Mouse (Mus musculus): Measurements from ENCODE around the gene Pgd.
"Not testable (repeated sequence)": the region's sequence is repeated elsewhere in the genome, so short reads cannot be mapped to it uniquely, and the experiment has no call there.

Pgd gene

DNA sequence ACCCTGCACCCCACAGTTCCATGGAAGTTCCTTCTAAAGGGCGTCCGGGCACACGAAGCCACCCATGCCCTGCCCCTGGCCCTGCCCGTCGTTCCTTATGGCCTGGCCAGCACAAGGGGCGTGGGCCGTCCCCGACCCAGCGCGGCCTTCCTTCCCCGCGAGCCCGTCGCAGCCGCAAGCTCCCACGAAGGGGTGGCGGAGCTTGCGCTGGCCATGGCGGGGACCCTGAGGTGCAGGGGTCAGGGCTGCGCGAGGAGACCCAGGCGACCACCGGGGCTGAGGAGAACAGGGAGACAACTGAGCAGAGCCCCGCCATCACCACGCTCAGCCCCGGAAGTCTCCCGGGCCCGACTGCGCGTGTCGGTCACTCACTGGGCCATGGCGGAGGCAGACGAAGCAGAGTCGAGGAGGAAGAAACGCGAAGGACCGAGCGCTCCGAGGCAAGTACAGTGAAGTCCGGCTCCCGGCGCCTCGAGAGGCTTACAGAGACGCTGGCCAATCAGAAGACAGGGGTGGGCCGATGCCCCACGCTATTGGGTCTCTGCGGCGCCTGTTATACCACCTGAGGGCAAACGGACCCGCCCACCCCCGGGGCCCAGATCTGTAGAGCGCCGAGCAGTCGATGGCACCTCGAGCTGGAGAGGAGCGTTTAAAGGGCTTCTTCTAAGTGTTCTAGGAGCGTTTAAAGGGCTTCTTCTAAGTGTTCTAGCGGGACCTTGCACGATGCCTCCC is at the start of gene Pgd:
Pgd (minus strand) TSS at position 557 of the 732 bp plus-strand sequence.
- peak; percentile 97 for DNase-seq (ENCODE audit: low spot score)

DNA sequence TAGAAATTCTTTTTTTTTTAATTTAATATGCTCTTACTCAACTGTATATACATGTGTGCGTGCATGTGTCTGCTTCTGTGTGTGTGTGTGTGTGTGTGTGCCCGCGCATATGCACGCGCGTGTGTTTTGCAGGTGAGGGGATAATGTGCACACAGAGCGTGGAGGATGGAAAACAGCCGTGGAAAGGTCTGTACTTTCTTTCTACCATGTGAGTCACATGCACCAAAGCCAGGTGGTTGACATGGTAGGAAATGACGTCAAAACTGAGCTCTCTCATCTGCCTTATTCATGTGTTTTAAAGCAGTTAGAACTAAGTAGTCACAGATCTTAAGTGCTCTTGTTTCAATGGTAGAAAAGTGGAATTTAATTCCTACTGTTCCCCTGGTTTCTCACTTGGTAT is 49.4 kb upstream of the Pgd start:
- DNase-seq (ENCODE audit: low spot score), result no peak

DNA sequence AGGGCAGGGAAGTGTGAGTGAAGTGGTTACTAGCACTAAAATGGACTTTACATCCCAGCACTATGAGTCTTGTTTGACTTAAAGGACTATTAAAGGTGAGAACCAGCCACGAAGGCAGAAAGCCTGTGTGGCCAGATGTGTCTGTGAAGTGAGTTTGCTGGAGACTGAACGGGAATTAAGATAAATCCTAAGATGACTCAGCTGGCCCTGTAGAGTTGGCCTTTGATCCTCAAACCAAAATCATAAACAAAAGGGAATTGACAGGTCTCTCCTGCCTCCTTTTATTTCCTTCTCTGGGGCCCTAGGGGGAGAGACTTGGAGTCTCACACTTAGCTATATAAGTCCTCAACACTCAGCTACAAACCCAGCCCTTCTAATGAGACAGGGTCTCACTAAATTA is 48.8 kb upstream of the Pgd start:
- no peak for DNase-seq (ENCODE audit: low spot score)

DNA sequence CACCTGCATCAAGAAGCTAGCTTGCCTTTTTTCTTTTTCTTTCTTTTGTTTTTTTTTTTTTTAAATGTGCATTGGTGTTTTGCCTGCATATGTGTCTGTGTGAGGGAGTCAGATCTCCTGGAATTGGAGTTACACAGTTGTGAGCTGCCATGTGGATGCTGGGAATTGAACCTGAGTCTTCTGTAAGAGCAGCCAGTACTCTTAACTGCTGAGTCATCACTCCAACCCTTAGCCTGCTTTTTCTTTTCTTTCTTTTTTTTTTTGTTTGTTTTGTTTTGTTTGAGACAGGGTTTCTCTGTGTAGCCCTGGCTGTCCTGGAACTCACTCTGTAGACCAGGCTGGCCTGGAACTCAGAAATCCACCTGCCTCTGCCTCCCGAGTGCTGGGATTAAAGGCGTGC is 47.9 kb upstream of the Pgd start:
- not testable (repeated sequence) for DNase-seq (ENCODE audit: low spot score)

DNA sequence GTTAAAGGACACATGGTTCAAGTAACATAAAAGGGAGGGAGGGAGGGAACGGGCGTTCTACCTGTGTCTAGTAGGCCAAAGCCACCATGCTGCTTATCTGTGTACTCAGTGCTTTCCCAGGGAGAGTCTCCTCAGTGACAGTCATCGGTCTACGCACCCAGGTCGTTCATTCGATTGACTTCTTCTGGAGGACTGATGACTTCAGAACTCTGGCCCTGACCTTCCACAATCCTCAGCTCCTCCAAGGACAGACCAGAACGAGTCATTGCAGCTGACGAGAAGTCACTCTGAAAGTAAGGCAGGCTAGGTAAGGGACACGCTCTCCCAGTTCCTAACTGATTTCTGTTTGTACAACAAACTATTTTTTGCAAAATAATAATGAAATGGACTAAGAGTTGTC is 46.9 kb upstream of the Pgd start:
- no peak for DNase-seq (ENCODE audit: low spot score)

DNA sequence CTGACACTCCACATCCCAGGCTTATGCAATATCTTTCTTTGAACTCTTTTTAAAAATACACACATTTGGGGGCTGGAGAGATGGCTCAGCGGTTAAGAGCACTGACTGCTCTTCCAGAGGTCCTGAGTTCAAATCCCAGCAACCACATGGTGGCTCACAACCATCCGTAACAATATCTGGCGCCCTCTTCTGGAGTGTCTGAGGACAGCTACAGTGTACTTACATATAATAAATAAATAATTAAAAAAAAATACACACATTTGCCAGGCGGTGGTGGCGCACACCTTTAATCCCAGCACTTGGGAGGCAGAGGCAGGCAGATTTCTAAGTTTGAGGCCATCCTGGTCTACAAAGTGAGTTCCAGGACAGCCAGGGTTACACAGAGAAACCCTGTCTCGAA is 44.9 kb upstream of the Pgd start:
- peak; percentile 12 for DNase-seq (ENCODE audit: low spot score)

DNA sequence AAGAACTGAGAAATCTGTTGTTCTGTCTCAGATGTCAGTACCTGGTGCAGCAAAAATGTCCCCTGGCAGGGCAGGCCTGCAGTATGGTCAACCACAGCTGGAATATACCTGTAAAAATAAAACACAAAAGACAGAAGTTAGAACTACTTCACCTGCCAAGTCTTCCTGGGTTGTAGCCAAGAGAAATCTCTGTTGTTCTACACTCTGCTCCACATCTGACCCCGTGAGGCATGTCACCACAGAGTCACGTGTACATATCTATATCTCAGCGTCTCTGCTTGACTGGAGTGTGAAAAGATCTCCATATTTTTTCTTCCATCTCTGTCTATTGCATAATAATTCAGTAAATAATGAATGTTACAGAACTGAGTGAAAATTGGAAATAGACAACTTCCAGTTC is 35.9 kb upstream of the Pgd start:
- DNase-seq (ENCODE audit: low spot score), result no peak

DNA sequence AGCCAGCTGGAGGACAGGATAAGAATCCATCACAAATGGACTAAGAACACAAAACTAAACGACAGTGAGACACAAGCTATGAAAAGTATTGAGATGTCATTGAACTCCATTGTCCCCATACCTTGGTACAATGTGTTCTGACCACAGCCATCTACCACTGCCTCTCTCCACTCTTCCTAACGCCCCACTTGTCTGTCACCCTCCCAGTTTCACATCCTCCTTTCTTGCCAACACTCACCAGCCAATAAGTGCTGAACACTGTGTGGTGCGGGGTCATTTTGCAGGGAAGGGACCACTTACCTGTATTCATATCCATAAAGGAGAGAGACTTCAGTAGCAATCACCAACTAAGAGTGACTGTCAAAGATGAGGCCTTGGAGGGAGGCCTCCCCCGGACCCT is 34.5 kb upstream of the Pgd start:
- DNase-seq (ENCODE audit: low spot score), result no peak

DNA sequence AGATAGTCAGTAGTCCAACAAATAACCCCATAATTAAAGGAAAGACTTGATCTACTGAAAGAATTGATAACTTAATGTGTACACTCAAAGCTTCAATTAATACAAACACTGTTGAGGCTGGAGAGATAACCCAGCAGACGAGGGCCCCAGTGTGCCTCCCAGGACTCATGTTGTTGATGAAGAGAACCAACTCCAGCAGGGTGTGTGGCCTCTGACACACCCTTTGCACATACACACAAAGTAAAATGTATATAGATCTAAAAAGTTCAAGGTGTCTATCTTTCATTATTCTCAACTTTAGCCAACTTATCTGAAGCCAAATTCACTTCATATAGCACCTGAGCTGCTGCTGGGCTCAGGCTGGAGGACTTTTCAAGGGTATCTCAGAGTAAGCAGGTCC is 30.6 kb upstream of the Pgd start:
- no peak for DNase-seq (ENCODE audit: low spot score)

DNA sequence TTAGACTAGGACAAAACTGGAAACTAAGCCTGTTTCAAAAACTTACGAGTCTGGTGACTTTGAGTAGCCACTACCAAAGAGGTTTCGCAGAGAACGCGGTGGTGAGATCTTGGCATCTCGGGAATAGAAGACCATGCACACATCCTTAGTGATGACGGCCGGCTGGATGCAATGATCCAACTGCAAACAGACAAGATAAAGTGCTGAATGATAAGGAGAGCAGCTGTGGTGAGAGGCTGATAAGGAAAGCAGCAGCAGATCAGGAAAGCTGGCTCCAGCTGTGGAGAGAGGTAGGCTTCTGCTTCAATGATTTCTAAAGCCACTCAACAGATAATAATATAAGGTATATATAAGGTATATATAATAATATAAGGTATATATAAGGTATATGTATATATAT is 24.5 kb upstream of the Pgd start:
- no peak for DNase-seq (ENCODE audit: low spot score)

DNA sequence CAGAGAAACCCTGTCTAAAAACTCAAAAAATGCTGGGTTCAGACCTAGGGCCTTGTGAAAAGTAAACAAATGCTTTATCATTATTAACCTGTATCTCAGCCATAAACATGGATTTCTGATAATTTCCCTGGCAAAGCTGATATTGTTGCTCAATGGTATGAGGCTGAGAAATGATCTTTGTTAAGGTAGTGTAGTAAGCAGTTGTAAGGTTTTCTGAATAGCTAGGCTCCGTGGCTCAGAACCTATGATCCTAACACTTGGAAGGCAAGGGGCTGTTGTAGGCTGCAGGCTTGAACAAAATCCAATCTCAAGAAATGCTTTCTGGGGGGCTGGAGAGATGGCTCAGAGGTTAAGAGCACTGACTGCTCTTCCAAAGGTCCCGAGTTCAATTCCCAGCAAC is 22.0 kb upstream of the Pgd start:
- no peak for DNase-seq (ENCODE audit: low spot score)

DNA sequence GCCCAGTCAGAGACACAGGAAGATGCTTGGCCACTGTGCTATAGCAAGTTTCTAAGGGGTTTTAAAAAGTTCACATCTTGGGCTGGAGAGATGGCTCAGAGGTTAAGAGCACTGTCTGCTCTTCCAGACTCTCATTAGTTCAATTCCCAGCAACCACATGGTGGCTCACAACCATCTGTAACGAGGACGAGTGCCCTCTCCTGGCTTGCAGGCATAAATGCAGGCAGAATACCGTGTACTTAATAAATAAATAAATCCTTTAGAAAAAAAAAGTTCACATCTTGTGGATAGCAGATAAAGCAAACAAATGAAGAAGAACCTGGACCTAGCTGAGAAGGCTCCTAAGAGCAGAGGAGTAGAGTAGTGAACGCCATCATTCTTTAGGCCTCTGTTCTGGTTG is 16.2 kb upstream of the Pgd start:
- DNase-seq (ENCODE audit: low spot score), result no peak

DNA sequence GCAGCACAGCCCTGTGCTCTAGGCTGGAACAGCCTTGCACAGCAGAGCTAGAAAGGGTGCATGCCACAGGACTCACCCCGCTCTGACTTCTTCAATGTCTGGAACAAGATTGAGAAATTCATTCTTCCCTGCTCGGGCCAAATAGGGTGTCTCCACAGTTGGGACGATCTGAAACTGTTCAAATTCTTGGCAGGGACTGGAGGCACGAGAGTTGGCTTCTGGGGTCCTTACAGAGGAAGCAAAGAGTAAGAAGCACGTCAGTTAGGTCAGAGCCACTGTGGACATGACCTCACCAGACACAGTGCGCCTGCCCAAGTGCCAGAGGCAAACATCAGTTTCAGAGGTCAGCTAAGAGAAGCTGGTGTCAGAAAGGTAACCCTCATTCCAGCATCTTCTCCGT is 15.6 kb upstream of the Pgd start:
- DNase-seq (ENCODE audit: low spot score), result no peak

DNA sequence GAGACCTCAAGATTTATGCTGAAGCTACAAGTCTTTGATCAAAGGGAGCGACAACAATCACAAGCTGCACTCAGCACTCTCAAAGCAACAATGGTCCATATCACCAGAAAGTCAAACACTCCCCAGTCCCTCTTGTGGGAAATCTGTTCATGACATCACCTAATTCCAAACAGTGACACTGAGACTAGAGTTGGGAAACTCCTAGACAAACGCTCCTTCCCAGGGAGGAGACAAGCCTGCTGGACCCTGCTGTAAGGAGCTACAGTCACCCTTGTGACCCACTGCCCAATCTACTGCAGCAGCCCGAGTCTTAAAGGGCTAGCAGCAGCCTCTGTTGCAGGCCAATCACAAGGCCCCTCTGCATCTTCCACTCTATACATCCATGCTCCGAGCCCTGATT is 13.0 kb upstream of the Pgd start:
- DNase-seq (ENCODE audit: low spot score), result no peak

DNA sequence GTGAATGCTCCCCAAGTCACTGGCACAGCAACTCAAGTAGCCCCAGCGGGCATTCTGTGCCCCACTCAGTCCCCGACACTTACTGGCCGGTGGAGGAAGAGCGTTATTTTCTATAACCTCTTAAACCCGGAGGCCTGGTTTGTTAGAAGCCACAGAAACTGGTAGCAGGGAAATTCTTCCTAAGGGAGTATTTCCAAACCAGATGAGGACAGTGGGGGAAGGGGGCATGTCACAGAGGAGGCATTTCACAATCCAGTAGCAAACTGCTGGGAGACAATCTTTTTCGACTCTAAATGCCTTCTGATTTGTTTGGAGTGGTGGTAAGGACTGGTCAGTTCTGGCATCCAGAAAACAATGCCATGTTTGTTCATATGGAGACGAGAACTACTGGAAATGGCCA is 12.6 kb upstream of the Pgd start:
- DNase-seq (ENCODE audit: low spot score), result no peak

DNA sequence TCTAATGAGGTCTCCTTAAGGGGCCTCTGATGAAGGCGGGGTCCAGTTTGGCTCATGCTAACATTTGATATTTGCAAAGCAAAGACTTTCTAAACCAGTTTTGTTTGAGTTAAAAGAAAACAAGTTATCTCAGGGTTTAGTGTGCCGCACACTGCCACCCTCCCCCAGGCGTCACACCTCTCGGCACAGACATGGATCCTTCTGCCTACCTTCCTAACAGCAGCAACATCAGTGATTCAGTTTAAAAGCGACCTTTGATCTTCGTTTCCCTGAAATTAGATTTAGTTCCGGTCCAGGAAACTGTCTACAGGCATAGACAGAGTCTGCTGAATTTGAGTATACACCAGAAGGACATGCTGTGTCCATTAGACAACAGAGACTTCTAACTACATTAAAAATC is 11.8 kb upstream of the Pgd start:
- no peak for DNase-seq (ENCODE audit: low spot score)

DNA sequence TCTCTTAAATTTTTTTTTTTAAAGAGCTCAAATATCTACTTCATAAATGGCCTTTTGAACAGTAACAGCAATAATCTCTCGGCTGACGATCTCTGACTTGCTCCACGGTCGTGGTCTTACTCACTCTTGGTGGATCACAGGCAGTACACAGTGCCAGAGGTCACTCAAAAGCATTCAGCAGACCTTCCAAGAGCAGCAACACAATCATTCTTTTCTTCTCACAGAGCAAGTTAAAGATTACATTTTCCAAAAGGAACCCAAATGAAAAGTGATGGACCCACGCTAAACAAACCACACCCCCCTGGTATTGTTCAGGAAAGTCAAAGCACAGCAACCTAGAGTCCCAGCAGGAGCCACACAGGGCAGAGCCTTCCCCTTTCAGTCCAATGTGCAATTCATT is 10.5 kb upstream of the Pgd start:
- DNase-seq (ENCODE audit: low spot score), result no peak

DNA sequence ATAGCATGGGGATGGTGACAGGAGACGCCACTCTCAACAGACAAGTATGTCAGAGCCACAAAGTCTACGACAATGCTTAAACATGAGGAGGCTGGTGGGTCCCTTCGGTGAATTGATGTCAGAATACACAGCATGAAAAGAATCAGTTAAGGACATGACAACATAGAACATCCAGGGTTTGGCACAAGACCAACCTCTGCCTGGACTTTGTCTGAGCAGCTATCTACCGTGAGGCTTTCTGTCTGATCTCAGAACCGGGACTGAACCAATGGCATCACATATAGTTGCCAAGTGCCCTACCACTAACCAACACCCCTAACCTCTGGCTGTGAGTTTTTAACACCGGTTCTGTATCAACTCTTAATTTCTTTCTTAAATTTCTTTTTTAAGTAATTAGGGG is 10.1 kb upstream of the Pgd start:
- DNase-seq (ENCODE audit: low spot score), result no peak

DNA sequence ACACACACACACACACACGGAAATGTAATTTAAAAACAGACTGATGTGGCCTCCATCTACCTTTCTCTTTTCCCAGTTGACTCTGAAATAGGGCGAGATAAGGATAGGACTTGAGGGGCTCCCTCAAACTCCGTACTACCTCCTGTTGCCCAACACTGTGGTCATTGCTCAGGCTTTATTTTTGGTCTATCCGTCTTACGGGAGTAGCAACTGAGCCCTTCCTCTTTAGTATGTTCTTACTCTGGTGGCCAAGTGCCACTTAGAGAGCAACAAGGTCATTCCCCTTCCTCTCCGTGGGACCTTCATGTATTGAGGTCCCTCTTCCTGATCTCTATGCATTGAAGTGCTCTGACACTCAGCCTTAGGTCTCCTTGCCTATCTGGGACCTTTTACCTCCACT is 7.1 kb upstream of the Pgd start:
- DNase-seq (ENCODE audit: low spot score), result no peak

DNA sequence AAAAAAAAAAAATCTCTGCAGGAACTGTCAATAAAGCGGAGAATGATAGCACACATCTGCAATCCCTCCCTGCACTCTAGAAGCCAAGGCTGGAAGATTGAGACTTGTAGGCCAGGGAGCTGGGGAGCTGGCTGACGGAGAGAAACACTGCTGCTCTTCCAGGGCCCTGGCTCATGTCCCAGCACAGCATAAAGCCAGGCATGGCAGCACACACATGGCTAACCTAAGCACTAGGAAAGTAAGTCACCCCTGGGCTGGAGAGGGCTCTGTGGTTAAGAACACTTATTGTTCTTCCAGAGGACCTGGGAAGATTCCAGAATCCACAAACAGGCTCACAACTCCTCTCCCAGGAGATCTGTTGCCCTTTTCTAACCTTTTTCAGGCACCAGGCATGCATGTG is 6.1 kb upstream of the Pgd start:
- DNase-seq (ENCODE audit: low spot score), result no peak

DNA sequence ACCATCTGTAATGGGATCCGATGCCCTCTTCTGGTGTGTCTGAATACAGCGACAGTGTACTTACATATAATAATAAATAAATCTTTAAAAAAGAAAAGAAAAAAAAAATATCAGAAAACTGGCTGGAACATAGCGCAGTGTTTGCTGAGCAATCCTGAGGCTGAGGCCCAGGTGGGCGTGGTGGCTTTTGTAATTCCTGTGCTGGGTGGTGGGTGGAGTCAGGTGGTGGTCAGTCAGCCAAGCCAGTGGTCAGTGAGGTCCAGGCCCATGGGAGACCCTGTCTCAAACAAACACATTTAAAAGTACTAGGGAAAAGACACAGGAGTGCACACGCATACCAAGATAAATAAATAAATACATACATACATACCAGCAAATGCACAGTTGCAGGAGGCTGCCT is 5.5 kb upstream of the Pgd start:
- peak; percentile 59 for DNase-seq (ENCODE audit: low spot score)

DNA sequence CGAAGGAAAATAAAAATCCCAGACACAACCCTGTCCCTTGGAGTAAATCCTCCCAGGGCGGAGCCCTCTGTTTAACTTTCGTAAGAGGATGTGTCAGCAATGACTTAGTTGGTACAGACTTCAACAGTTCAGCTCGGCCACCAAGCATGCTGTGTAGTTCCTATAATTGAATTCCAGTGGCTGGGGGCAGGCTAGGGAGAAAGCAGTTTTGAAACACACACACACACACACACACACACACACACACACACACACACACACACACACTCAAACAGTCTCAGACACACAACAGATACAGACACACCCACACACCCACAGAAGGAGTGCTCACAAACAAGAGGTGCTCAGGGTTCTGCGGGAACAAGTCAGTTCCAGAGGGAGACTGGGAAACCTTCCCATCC is 5.0 kb upstream of the Pgd start:
- peak; percentile 67 for DNase-seq (ENCODE audit: low spot score)

DNA sequence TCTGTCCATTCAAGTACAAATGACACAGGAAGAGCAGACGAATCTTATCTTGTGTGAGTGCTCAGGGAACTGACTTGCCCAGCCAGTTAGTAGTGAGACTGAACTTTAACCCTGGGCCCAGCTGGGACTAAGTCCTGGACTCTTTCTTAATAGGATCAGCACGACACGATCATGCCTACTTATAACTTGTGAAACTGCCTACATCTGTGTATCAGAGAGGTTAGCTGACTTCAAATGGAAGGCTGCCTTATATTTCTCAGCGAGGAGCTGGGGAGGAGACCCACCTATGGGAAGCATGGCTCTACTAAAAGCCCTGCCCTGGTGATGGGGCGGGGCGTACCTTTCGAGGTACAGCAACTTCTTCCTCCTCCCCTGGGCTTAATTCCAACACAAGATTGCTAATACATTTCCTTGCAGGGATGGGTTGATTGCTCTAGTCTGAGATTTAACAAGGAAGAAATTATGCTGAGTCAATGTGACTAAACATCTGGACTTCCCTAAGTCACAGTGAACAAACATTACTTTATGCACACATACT is 3.9 kb upstream of the Pgd start:
- DNase-seq (ENCODE audit: low spot score), result peak; percentile 65

DNA sequence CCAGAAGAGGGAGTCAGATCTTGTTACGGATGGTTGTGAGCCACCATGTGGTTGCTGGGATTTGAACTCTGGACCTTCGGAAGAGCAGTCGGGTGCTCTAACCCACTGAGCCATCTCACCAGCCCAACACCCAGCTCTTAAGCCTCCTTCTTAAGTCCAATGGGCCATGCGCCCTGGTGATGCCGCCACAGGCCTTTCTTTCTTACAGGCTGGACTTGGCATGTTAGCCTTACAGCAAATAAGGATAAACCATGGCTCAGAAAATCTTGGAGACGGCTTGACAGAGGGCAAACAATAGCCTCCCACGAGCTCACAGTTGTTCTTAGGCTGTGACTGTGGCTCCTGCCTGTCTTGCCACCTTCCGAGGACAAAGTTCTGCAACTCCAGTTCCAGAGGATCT is 3.4 kb upstream of the Pgd start:
- DNase-seq (ENCODE audit: low spot score), result not testable (repeated sequence)
